Mouse (Mus musculus) heart, adult 18-20 months (tissue): ENCODE data around the gene Acads. TPM values are rescaled to one million over a fixed set of nuclear protein-coding genes. Genes with fewer than 3 reads are reported as not detected.
A peak's percentile ranks its signal among the peaks of the same experiment; 100 is the strongest.
"Not testable (repeated sequence)": the region's sequence is repeated elsewhere in the genome, so short reads cannot be mapped to it uniquely, and the experiment has no call there.

Source experiments
- DNase-seq, 2 experiments: peaks; one replicate each; pipeline ENCODE4 v3.0.0; 2021 to 2022; ENCODE audit warnings: mixed read lengths in 1 of 2
- long read RNA-seq, 2 experiments: library from polyadenylated mRNA; stranded (forward); transcript quantifications; one replicate each; pipeline ENCODE4 v2.0.0; 2021
- total RNA-seq, 2 experiments: library from RNA; stranded (reverse); gene quantifications; 2 replicates each; pipeline ENCODE4 v1.2.3; 2021

Acads gene
- 100 to 1,000 TPM; 230 to 252 TPM for total RNA-seq
- long read RNA-seq, experiment 1, transcript Acads-201 (10 exons, 1,870 nt): major isoform, 109 of 137 reads
- long read RNA-seq, experiment 1, partial matches to known transcripts: 19 of 137 reads
- long read RNA-seq, experiment 1, other reads (novel, unspliced or antisense): 9 of 137 reads
- long read RNA-seq, experiment 2, transcript Acads-201 (10 exons, 1,870 nt): major isoform, 53 of 77 reads
- long read RNA-seq, experiment 2, partial matches to known transcripts: 2 of 77 reads
- long read RNA-seq, experiment 2, other reads (novel, unspliced or antisense): 22 of 77 reads

GRCm38 (mm10) chr5:115118961-115119570 lies at the start of gene Acads:
Acads (minus strand) TSS chr5:115119346.
- DNase-seq: peak; percentile 88 to 93

- DNase-seq: no peak
These were observed 48.2 kb upstream of the Acads start for GRCm38 (mm10) chr5:115167396-115167795.

- DNase-seq: no peak
These were observed 47.7 kb upstream of the Acads start for GRCm38 (mm10) chr5:115166815-115167194.

- no peak for DNase-seq
These were observed 47.0 kb upstream of the Acads start for GRCm38 (mm10) chr5:115165895-115166814.

- no peak for DNase-seq
These were observed 46.2 kb upstream of the Acads start for GRCm38 (mm10) chr5:115165351-115165750.

- not testable (repeated sequence) for DNase-seq
These were observed 45.3 kb upstream of the Acads start for GRCm38 (mm10) chr5:115164446-115164845.

- peak; percentile 53 to 72 for DNase-seq
These were observed 44.4 kb upstream of the Acads start for GRCm38 (mm10) chr5:115163563-115163962.

- DNase-seq: not testable (repeated sequence)
These were observed 42.8 kb upstream of the Acads start for GRCm38 (mm10) chr5:115161940-115162279.

- DNase-seq: peak; percentile 60 to 85
These were observed 42.2 kb upstream of the Acads start for GRCm38 (mm10) chr5:115161064-115161939.

- no peak for DNase-seq
These were observed 41.5 kb upstream of the Acads start for GRCm38 (mm10) chr5:115160655-115161054.

- DNase-seq: no peak
These were observed 40.0 kb upstream of the Acads start for GRCm38 (mm10) chr5:115159165-115159564.

- peak; percentile 97 to 99 for DNase-seq
These were observed 39.2 kb upstream of the Acads start, which contains the start of gene Mlec for GRCm38 (mm10) chr5:115158040-115158983. Mlec (minus strand) TSS chr5:115158179.

- DNase-seq: peak in 1 of 2 experiments; percentile 45
These were observed 37.9 kb upstream of the Acads start for GRCm38 (mm10) chr5:115156933-115157589.

GRCm38 (mm10) chr5:115156401-115156800 lies 37.3 kb upstream of the Acads start:
- no peak for DNase-seq

- peak; percentile 40 to 46 for DNase-seq
These were observed 36.7 kb upstream of the Acads start for GRCm38 (mm10) chr5:115155831-115156230.

- DNase-seq: no peak
These were observed 36.0 kb upstream of the Acads start for GRCm38 (mm10) chr5:115155156-115155631.

GRCm38 (mm10) chr5:115152132-115152956 lies 33.2 kb upstream of the Acads start:
- no peak for DNase-seq

GRCm38 (mm10) chr5:115151457-115151856 lies 32.3 kb upstream of the Acads start:
- no peak for DNase-seq

- DNase-seq: no peak
These were observed 31.8 kb upstream of the Acads start for GRCm38 (mm10) chr5:115150991-115151390.
